Mouse (Mus musculus): Measurements from ENCODE around the gene Fbxl21.

Fbxl21 gene

DNA sequence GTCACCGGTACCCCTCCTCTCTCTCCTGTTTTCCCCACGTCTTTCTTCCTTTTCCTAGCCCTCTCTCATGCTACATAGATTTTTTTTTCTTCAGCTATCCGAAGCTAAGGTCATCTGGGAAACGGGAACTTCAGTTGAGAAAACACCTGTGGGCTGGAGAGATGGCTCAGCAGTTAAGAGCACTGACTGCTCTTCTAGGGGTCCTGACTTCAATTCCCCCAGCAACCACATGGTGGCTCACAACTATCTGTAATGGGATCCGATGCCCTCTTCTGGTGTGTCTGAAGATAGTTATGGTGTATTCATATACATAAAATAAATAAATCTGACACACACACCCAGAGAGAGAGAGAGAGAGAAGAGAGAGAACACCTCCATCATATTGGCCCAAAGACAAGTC lies 13.3 kb downstream of the Fbxl21 start:
- no peak for DNase-seq (ENCODE audit: low spot score)

GRCm38 (mm10) chr13:56537026-56537425 lies 14.8 kb downstream of the Fbxl21 start:
- DNase-seq (ENCODE audit: low spot score): no peak

DNA sequence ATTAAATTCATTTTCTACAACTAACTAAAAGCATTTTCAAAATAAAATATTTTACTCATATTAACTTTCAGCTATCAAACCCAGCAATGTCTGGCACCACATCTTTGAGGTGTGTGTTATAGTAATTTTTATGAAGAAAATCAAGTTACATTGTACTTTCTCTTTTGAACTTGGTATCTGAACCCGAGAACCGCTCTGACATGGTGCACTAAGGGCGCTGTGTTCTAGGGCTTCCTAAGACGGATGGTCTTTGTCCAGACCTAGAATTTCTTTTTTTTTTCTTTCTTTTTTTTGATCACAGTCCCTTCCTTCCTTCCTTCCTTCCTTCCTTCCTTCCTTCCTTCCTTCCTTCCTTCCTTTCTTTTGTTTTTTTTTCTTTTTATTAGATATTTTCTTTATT lies 17.6 kb downstream of the Fbxl21 start:
- DNase-seq (ENCODE audit: low spot score): no peak

- no peak for DNase-seq (ENCODE audit: low spot score)
Observed at GRCm38 (mm10) chr13:56543805-56544204, 21.5 kb downstream of the Fbxl21 start.

DNA sequence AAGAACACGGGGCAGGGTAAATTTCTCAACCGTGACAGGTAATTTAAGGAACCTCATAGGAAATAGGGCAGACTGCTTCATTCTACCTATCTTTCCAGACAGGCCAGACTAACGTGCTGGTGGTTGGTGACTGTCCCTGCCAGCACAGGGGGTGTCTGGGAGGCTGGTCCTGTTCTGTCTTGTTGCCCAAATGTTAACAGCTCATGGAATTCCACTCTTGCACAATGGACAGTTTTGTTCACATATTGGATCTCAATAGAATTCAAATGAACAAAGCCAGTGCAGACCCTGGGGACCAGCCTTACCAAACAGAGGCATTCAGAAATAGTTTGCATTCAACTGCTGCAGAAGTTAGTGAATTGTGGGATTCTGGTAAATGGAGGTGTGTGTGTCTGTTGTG lies 22.7 kb downstream of the Fbxl21 start:
- no peak for DNase-seq (ENCODE audit: low spot score)

- DNase-seq (ENCODE audit: low spot score): no peak
Observed at GRCm38 (mm10) chr13:56548401-56548800, 26.1 kb downstream of the Fbxl21 start, which contains the start of gene Lect2. Lect2 (minus strand) TSS chr13:56548502.

DNA sequence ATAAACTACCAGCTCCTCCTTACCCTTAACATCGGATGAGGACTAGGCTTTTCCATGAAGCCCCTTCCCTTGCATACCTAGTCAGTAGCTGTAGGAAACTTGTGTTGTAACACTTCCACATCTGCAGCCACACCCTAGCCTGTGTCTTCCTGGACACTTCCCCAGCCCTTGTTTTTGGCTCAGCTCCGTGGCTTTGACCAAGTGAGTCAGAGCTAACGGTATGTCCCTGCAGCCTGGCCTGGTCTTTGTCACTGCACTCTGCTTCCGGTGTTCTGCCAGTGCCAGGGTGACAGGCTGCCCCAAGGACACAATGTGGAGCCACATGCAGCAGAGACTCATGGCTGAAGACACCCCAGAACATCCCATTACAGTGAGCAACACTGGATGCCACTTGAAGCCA lies 27.1 kb downstream of the Fbxl21 start:
- DNase-seq (ENCODE audit: low spot score): no peak

DNA sequence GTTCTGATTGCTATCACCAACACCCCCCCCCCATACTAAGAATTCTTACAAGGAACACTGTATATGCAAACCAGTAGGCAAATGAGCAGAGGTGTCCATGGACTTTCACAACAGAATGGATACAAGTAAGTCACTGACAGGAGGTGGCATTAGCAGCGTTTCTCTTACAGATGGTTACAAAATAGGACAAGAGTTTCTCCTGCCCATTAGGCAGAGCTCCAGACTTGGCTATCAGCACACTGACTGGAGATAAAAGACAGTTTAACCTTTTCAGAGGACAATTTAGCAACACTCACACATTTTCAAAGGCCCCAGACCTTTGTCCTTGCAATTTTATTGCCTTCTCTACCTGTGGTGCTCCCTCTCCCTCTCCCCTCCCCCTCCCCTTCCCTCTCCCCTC lies 28.3 kb downstream of the Fbxl21 start:
- no peak for DNase-seq (ENCODE audit: low spot score)

DNA sequence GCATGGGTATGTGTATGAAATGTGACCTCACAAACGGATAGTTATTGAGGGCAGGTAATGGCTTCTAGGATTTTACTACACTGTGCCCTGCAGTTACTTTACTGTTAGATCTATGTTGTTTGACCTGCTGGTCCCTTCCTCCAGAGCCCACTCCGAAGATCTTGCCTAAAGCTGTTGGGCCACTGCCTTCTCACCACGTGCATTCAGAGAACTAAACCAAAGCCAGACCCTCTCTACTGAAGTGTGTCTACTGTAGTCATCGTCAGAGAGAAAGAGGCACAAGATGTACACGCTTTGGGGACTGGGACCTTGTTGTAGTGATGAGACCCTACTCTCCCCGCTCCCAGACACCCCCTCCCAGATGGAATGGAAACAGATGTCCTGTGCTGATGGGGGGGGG lies 29.4 kb downstream of the Fbxl21 start:
- no peak for DNase-seq (ENCODE audit: low spot score)

- no peak for DNase-seq (ENCODE audit: low spot score)
Observed at GRCm38 (mm10) chr13:56553923-56554322, 31.7 kb downstream of the Fbxl21 start.

DNA sequence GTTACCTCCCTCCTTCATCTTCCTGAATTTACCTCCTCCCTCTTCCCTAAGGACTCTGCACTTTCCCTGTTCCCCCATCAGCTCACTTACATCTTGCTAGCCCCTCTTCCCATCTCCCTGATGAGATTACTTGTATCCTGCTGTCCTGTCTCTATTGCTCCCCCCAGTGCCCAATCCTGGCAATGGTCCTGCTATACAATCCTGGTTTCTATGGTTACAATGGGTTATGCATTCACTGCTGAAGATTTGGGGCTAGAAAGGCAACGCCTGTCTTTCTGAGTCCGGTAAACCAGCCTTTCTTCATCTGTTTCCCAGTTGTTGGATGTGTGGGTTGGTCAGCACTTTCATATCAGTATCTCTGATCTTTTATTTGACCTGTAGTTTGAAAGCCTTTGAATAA lies 32.1 kb downstream of the Fbxl21 start:
- DNase-seq (ENCODE audit: low spot score): no peak

- no peak for DNase-seq (ENCODE audit: low spot score)
Observed at GRCm38 (mm10) chr13:56555957-56556356, 33.7 kb downstream of the Fbxl21 start.

DNA sequence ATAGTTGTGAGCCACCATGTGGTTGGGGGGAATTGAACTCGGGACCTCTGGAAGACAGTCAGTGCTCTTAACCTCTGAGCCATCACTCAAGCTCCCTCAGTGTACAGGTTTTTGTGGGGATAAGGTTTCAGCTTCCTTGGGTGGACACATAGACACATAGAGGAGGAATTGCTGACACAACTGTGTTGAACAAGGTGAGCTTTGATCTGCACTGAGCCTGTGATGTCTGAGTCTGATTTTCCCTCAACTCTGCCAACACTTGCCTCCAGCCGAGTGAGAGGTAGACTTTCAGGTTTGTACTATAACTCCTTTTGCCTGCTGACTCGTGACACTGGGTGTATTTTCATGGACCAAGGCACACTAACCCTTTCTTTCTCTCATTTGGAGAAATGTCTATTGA lies 34.4 kb downstream of the Fbxl21 start:
- DNase-seq (ENCODE audit: low spot score): no peak

DNA sequence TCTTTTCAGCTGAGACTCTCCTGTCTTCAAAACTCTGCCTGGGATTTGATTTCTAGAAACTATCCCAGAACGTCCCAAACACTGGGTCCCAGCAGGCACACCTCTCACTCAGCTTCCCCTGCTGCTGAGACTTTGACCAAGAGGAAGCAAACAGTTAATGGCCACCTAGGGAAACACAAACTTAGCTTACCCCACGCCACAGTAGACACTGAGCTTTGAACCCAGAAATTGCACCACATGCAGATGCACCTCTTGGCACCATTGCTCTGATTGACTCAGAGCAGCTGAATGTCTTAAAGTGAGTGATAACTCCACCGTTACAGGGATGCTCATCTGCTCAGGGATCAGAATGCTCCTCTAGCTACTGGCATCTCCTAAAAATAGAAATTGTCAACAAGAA lies 36.5 kb downstream of the Fbxl21 start:
- DNase-seq (ENCODE audit: low spot score): no peak

- no peak for DNase-seq (ENCODE audit: low spot score)
Observed at GRCm38 (mm10) chr13:56559841-56560370, 37.6 kb downstream of the Fbxl21 start.

DNA sequence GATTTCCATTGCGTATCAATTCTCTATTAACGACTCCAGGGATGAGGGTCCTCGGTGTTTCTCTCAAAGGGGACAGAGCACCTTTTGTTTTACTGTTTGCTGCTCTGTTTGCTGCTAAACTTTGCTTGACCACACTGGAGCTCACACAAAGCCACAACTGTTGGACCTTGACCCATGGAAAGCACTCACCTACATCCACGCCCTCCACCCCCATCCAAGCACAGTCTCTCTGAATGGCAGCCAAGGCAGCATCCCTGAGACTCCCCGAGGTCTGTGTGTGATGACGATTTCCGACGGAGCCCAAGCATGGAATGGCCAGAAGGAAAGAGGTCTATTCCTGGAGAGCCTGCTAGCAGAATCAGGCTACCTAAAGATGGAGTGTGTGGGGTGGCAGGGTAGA lies 38.9 kb downstream of the Fbxl21 start:
- no peak for DNase-seq (ENCODE audit: low spot score)

DNA sequence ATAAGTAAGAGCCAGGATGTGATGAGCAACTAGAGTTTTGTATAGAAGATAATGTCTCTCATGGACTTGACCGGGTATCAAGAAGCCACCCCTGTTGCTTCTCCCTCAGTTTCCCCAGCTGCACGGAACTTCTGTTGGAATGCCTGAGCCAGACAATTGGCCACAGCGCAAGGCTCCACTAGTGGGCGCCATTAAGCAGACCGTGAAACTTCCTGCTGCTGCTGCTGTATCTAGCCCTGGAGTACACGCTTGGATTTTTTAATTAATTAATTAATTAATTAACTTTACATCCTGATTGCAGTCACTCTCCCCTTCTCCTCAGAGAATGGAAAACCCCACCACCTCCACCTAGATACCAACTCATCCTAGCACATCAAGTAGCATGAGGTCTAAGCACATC lies 40.8 kb downstream of the Fbxl21 start:
- DNase-seq (ENCODE audit: low spot score): no peak

DNA sequence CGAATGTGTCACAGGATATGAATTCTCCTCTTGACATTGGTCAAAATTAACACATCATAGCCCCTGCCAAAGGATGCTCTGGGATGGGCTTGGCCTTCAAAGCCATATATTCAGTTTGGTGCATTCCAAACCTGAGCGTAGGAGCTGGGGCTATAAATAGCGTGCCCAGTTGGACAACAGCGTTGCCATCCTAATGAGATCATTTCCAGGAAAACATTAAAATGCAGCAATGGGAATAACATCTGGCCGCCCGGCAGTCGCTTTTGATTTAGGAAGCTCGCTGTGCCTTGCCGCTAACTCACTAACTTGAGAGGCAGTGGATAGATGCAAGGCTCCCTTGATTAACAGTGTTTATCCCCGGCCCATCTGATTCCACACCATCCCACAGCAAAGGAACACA lies 44.1 kb downstream of the Fbxl21 start:
- no peak for DNase-seq (ENCODE audit: low spot score)

- DNase-seq (ENCODE audit: low spot score): no peak
Observed at GRCm38 (mm10) chr13:56571645-56572044, 49.4 kb downstream of the Fbxl21 start.

GRCm38 (mm10) chr13:56575074-56575473 lies 52.8 kb downstream of the Fbxl21 start:
- no peak for DNase-seq (ENCODE audit: low spot score)

- DNase-seq (ENCODE audit: low spot score): peak; percentile 8
Observed at GRCm38 (mm10) chr13:56575701-56576321, 53.5 kb downstream of the Fbxl21 start.

GRCm38 (mm10) chr13:56578097-56578496 lies 55.8 kb downstream of the Fbxl21 start:
- no peak for DNase-seq (ENCODE audit: low spot score)

GRCm38 (mm10) chr13:56580450-56580849 lies 58.2 kb downstream of the Fbxl21 start:
- no peak for DNase-seq (ENCODE audit: low spot score)

- DNase-seq (ENCODE audit: low spot score): no peak
Observed at GRCm38 (mm10) chr13:56581512-56581911, 59.2 kb downstream of the Fbxl21 start.
